Mouse (Mus musculus) brain, embryonic 14.5 days (tissue): ENCODE measurements at regions not wholly inside any gene's neighbourhood (a gene's known extent, or its start where the extent isn't known, plus 50 kb on each side); places are given as distances from the start of the nearest gene placed in this dataset.

Experiments used
- CTCF ChIP-seq: fragments of 200-500 bp; IDR thresholded peaks from 2 replicates; pipeline ENCODE4 v1.5.1; 2012; ENCODE audit warnings: inconsistent platforms, mild to moderate bottlenecking, moderate library complexity, borderline replicate concordance; ENCODE audit not compliant: insufficient read depth, insufficient read length; ENCODE audit errors: extremely low read depth
- POLR2A ChIP-seq: fragments of 200-500 bp; IDR thresholded peaks from 2 replicates; pipeline ENCODE4 v1.6.1; 2012; ENCODE audit warnings: mild to moderate bottlenecking, inconsistent platforms, borderline replicate concordance; ENCODE audit not compliant: poor library complexity, insufficient read depth, insufficient read length, severe bottlenecking; ENCODE audit errors: extremely low read depth

GRCm38 (mm10) chr5:51816258-51816657 is 248.7 kb upstream of the Ppargc1a start:
- TF ChIP-seq CTCF (no peak), POLR2A (no peak)
